ENCODE assay signal across 8 mouse cellular contexts in genomic region chr16:20517701-20518374, GRCm38 (mm10). TPM values are rescaled to one million over a fixed set of nuclear protein-coding genes. Genes with fewer than 3 reads are reported as not detected.
A peak's percentile ranks its signal among the peaks of the same experiment; 100 is the strongest.
DNase-seq lines count a peak whose midpoint lies in the region; ATAC-seq and TF ChIP-seq lines count a peak whose summit lies in the region.

No protein-coding gene starts in this region.

- DNase-seq in left cerebral cortex, postnatal 36 days (ENCODE audit: low spot score in 2 of 2) = peak; percentile 17 to 22
- DNase-seq in left cerebral cortex, adult 8-10 months (ENCODE audit: low spot score in 2 of 2) = no peak
- peak; percentile 20 for DNase-seq in c-Kit-positive CD71-positive TER-119-positive erythroid progenitor cells, embryonic 14.5 days (ENCODE audit: low spot score)
- peak; percentile 91 for DNase-seq in kidney, postnatal 0 days (ENCODE audit: low spot score)
- no peak for DNase-seq in thymus, postnatal 0 days (ENCODE audit: low spot score)
- DNase-seq in frontal cortex, postnatal 14 days (ENCODE audit: low spot score in 2 of 2) = no peak

- H3K27ac ChIP-seq in heart, embryonic 13.5 days (replicated peaks) = peak overlapping the region; percentile 95
- peak overlapping the region; percentile 96 for H3K27ac ChIP-seq in kidney, postnatal 0 days
- H3K27ac ChIP-seq in macrophage = peak overlapping the region; percentile 47

- peaks cover 45% of the 10 kb centered on the region for H3K79me2 ChIP-seq in macrophage (ENCODE audit: inconsistent target)

- peak overlapping the region; percentile 99 for H3K9ac ChIP-seq in heart, embryonic 13.5 days
- H3K9ac ChIP-seq in kidney, postnatal 0 days (ENCODE audit: low read depth, low read length) = peak overlapping the region; percentile 97

- 3% methylated on average over 6 of the region's 6 CpGs for WGBS in heart, embryonic 13.5 days
- WGBS in kidney, postnatal 0 days = 3% methylated on average over 6 of the region's 6 CpGs
- WGBS in macrophage (ENCODE audit: missing documents) = 12% methylated on average over 5 of the region's 6 CpGs

- no peaks in the 10 kb centered on the region for H3K27me3 ChIP-seq in heart, embryonic 13.5 days (replicated peaks)
- no peaks in the 10 kb centered on the region for H3K27me3 ChIP-seq in kidney, postnatal 0 days (ENCODE audit: insufficient read depth, low read length)

- peak overlapping the region; percentile 91 for H3K4me3 ChIP-seq in heart, embryonic 13.5 days
- peak overlapping the region; percentile 93 for H3K4me3 ChIP-seq in kidney, postnatal 0 days (replicated peaks; ENCODE audit: low read depth, low read length)
- peak overlapping the region; percentile 88 for H3K4me3 ChIP-seq in macrophage (ENCODE audit: inconsistent target)

- ATAC-seq in heart, embryonic 13.5 days (ENCODE audit: extremely low read depth, insufficient number of reproducible peaks, low FRiP score, low TSS enrichment) = 0 out of 2 replicates have a peak, but pooled peaks have one; percentile 5
- peak; percentile 38 for ATAC-seq in kidney, postnatal 0 days (replicated peaks; ENCODE audit: low FRiP score, low read depth)

- peaks cover 38% of the 10 kb centered on the region for H3K4me1 ChIP-seq in heart, embryonic 13.5 days
- peaks cover 7% of the 10 kb centered on the region; the same call in 1 of the 2 replicates for H3K4me1 ChIP-seq in kidney, postnatal 0 days (replicated peaks; ENCODE audit: insufficient read depth, low read length)

- no peak for TF ChIP-seq CTCF in kidney, postnatal 0 days (IDR thresholded peaks at IDR 0.05; ENCODE audit: low read depth)

- intact Hi-C loops in left cerebral cortex, postnatal 36 days (cut with DNase I) = loop anchor here (2.0 to 5.0 kb wide), 2 partner anchors 19 to 134 kb away; partner anchors contain the start of genes Eif2b5 and Psmd2

- peak overlapping the region; percentile 86 for H3K4me2 ChIP-seq in heart, embryonic 13.5 days
- peak overlapping the region; percentile 53 for H3K4me2 ChIP-seq in kidney, postnatal 0 days (ENCODE audit: low read length)

- H3K36me3 ChIP-seq in heart, embryonic 13.5 days = peaks cover 32% of the 10 kb centered on the region
- 0 out of 2 replicates have a peak, but pooled peaks cover 5% of the 10 kb centered on the region for H3K36me3 ChIP-seq in kidney, postnatal 0 days (ENCODE audit: insufficient read depth, low read length)
- H3K36me3 ChIP-seq in macrophage (ENCODE audit: inconsistent target) = 0 out of 2 replicates have a peak, but pooled peaks cover 1% of the 10 kb centered on the region

- H3K9me3 ChIP-seq in heart, embryonic 13.5 days = no peaks in the 10 kb centered on the region
- H3K9me3 ChIP-seq in kidney, postnatal 0 days (replicated peaks; ENCODE audit: low read length) = no peaks in the 10 kb centered on the region

RNA-seq across cellular contexts. Expression of gene Dvl3, which starts 1.1 kb away (rescaled TPM):
- 10 to 100 TPM; 63.5 to 75.7 TPM for total RNA-seq in left cerebral cortex, postnatal 36 days (2021)
- total RNA-seq in left cerebral cortex, adult 8-10 months (2022) = 10 to 100 TPM; 50.6 to 55.9 (median 54.9) TPM
- polyA plus RNA-seq in heart, embryonic 13.5 days (2015; fragmentation: Nextera tagmentation; extraction: Ambion mirVana) = 19.7 and 20.5 TPM in 2 replicates
- 15.7 and 16.5 TPM in 2 replicates for polyA plus RNA-seq in kidney, postnatal 0 days (2015; fragmentation: Nextera tagmentation; extraction: Ambion mirVana)
- 10 to 100 TPM; 16.5 to 63.8 (median 41.6) TPM for total RNA-seq in macrophage (2018; cell fraction: chromatin; rRNA removed)
- 10 to 100 TPM; 10.8 to 20.5 (median 14.9) TPM for total RNA-seq in macrophage (2018; cell fraction: cytosol; rRNA removed)
- total RNA-seq in macrophage (2018; cell fraction: nucleus; rRNA removed) = 10 to 100 TPM; 13.3 to 48.8 (median 26.7) TPM
- polyA plus RNA-seq in macrophage (2018) = 10.4 to 15.3 TPM (median 12.1 TPM) in 3 replicates
- 4.7 and 5.3 TPM in 2 replicates for polyA plus RNA-seq in thymus, postnatal 0 days (2015; fragmentation: Nextera tagmentation; extraction: Ambion mirVana)

RNA-seq across cellular contexts. Expression of gene Ap2m1, which starts 17.4 kb away (rescaled TPM):
- 100 to 1,000 TPM; 792 to 907 TPM for total RNA-seq in left cerebral cortex, postnatal 36 days (2021)
- total RNA-seq in left cerebral cortex, adult 8-10 months (2022) = 100 to 1,000 TPM; 794 to 854 (median 817) TPM
- polyA plus RNA-seq in heart, embryonic 13.5 days (2015; fragmentation: Nextera tagmentation; extraction: Ambion mirVana) = 434 and 465 TPM in 2 replicates
- 605 and 673 TPM in 2 replicates for polyA plus RNA-seq in kidney, postnatal 0 days (2015; fragmentation: Nextera tagmentation; extraction: Ambion mirVana)
- 100 to 1,000 TPM; 127 to 545 (median 357) TPM for total RNA-seq in macrophage (2018; cell fraction: chromatin; rRNA removed)
- total RNA-seq in macrophage (2018; cell fraction: cytosol; rRNA removed) = 100 to 1,000 TPM; 501 to 774 (median 571) TPM
- total RNA-seq in macrophage (2018; cell fraction: nucleus; rRNA removed) = 100 to 1,000 TPM; 149 to 410 (median 261) TPM
- 675 to 1,015 TPM (median 722 TPM) in 3 replicates for polyA plus RNA-seq in macrophage (2018)
- polyA plus RNA-seq in thymus, postnatal 0 days (2015; fragmentation: Nextera tagmentation; extraction: Ambion mirVana) = 397 and 421 TPM in 2 replicates

RNA-seq across cellular contexts. Expression of gene Eif2b5, which starts 19.2 kb away (rescaled TPM):
- 10 to 100 TPM; 56.4 to 66.8 TPM for total RNA-seq in left cerebral cortex, postnatal 36 days (2021)
- total RNA-seq in left cerebral cortex, adult 8-10 months (2022) = 10 to 100 TPM; 57.3 to 62.6 (median 59.3) TPM
- 78.8 and 81.5 TPM in 2 replicates for polyA plus RNA-seq in heart, embryonic 13.5 days (2015; fragmentation: Nextera tagmentation; extraction: Ambion mirVana)
- 76.0 and 85.1 TPM in 2 replicates for polyA plus RNA-seq in kidney, postnatal 0 days (2015; fragmentation: Nextera tagmentation; extraction: Ambion mirVana)
- total RNA-seq in macrophage (2018; cell fraction: chromatin; rRNA removed) = 10 to 100 TPM in 23 of 26 experiments, 1 to 10 TPM in 3; 5.4 to 28.2 (median 18.6) TPM
- total RNA-seq in macrophage (2018; cell fraction: cytosol; rRNA removed) = 10 to 100 TPM; 24.2 to 36.0 (median 31.1) TPM
- 10 to 100 TPM in 25 of 26 experiments, 1 to 10 TPM in 1; 8.7 to 27.0 (median 15.2) TPM for total RNA-seq in macrophage (2018; cell fraction: nucleus; rRNA removed)
- polyA plus RNA-seq in macrophage (2018) = 25.2 to 45.4 TPM (median 30.4 TPM) in 3 replicates
- 91.5 and 92.0 TPM in 2 replicates for polyA plus RNA-seq in thymus, postnatal 0 days (2015; fragmentation: Nextera tagmentation; extraction: Ambion mirVana)

RNA-seq across cellular contexts. Expression of gene Abcf3, which starts 30.5 kb away (rescaled TPM):
- total RNA-seq in left cerebral cortex, postnatal 36 days (2021) = 100 to 1,000 TPM in 1 of 2 experiments, 10 to 100 TPM in 1; 88.3 to 102 TPM
- total RNA-seq in left cerebral cortex, adult 8-10 months (2022) = 100 to 1,000 TPM; 102 to 130 (median 119) TPM
- polyA plus RNA-seq in heart, embryonic 13.5 days (2015; fragmentation: Nextera tagmentation; extraction: Ambion mirVana) = 42.5 and 44.0 TPM in 2 replicates
- 51.6 and 53.6 TPM in 2 replicates for polyA plus RNA-seq in kidney, postnatal 0 days (2015; fragmentation: Nextera tagmentation; extraction: Ambion mirVana)
- 100 to 1,000 TPM in 16 of 26 experiments, 10 to 100 TPM in 10; 50.4 to 230 (median 109) TPM for total RNA-seq in macrophage (2018; cell fraction: chromatin; rRNA removed)
- 10 to 100 TPM; 21.7 to 36.4 (median 30.4) TPM for total RNA-seq in macrophage (2018; cell fraction: cytosol; rRNA removed)
- 10 to 100 TPM; 26.2 to 97.7 (median 43.0) TPM for total RNA-seq in macrophage (2018; cell fraction: nucleus; rRNA removed)
- 27.6 to 31.0 TPM (median 28.9 TPM) in 3 replicates for polyA plus RNA-seq in macrophage (2018)
- 50.8 and 63.7 TPM in 2 replicates for polyA plus RNA-seq in thymus, postnatal 0 days (2015; fragmentation: Nextera tagmentation; extraction: Ambion mirVana)

Comparison
In these comparisons a context has a peak if more than half of its experiments do, and no peak if none do; other contexts are left out.
1. DNase-seq: peak in left cerebral cortex, postnatal 36 days (2 of 2), c-Kit-positive CD71-positive TER-119-positive erythroid progenitor cells, embryonic 14.5 days (single experiment) and kidney, postnatal 0 days (single experiment); none in left cerebral cortex, adult 8-10 months (0 of 2), thymus, postnatal 0 days (single experiment) and frontal cortex, postnatal 14 days (0 of 2).
2. Peak in every context shown above with its lines, with median percentiles within 50 percentile points of each other: H3K27ac ChIP-seq and H3K4me3 ChIP-seq.